Mouse (Mus musculus) stomach, embryonic 14.5 days (tissue): ENCODE measurements around the gene Sik1. TPM values are rescaled to one million over a fixed set of nuclear protein-coding genes. Genes with fewer than 3 reads are reported as not detected.

Experiments used
- ATAC-seq: fragments of 200-750 bp; cut with Nextera tagmentation; 2 replicates; pipeline ENCODE4 v1.8.0; 2017; ENCODE audit warnings: low read depth, moderate TSS enrichment; ENCODE audit not compliant: insufficient number of reproducible peaks, insufficient read depth, low FRiP score
- H3K27ac ChIP-seq: fragments of 300-500 bp; sonication (generic); 2 replicates; pipeline ENCODE4 v1.5.1; 2014; ENCODE audit warnings: mild to moderate bottlenecking, low read length, moderate library complexity, mixed read lengths
- H3K27me3 ChIP-seq: fragments of 300-500 bp; sonication (generic); 2 replicates; pipeline ENCODE4 v1.6.1; 2014; ENCODE audit warnings: low read length, control low read depth, mixed read lengths; ENCODE audit not compliant: control insufficient read depth, insufficient read depth
- H3K36me3 ChIP-seq: fragments of 300-500 bp; sonication (generic); 2 replicates; pipeline ENCODE4 v1.6.1; 2014; ENCODE audit warnings: mild to moderate bottlenecking, control low read depth, low read length, moderate library complexity, mixed read lengths; ENCODE audit not compliant: control insufficient read depth, insufficient read depth
- H3K4me1 ChIP-seq: fragments of 300-500 bp; sonication (generic); 2 replicates; pipeline ENCODE4 v1.6.1; 2014; ENCODE audit warnings: low read length, control low read depth, mixed read lengths; ENCODE audit not compliant: control insufficient read depth, insufficient read depth
- H3K4me2 ChIP-seq: fragments of 300-500 bp; sonication (generic); replicated peaks from 2 replicates; pipeline ENCODE4 v1.6.1; 2014; ENCODE audit warnings: low read depth, low read length, control low read depth
- H3K4me3 ChIP-seq: fragments of 300-500 bp; sonication (generic); 2 replicates; pipeline ENCODE4 v1.5.1; 2014; ENCODE audit warnings: low read depth, low read length, control low read depth
- H3K9ac ChIP-seq: fragments of 300-500 bp; sonication (generic); replicated peaks from 2 replicates; pipeline ENCODE4 v1.6.1; 2014; ENCODE audit warnings: low read depth, mild to moderate bottlenecking, control low read depth, low read length, moderate library complexity, mixed read lengths
- H3K9me3 ChIP-seq: fragments of 300-500 bp; sonication (generic); 2 replicates; pipeline ENCODE4 v1.6.1; 2016; ENCODE audit warnings: low read depth, low read length, control low read depth; ENCODE audit not compliant: control insufficient read depth
- WGBS: fragments of 180-500 bp; shearing (Covaris S2); extraction: QIAGEN DNeasy Blood & Tissue Kit; methylation state at CpG from one replicate; pipeline ENCODE4 v1.1.7; 2014; 5-methylcytosine and 5-hydroxymethylcytosine counted together
- polyA plus RNA-seq: library from polyadenylated mRNA; unstranded; fragments of >200 nt; fragmentation: Nextera tagmentation; extraction: Ambion mirVana; gene quantifications from 2 replicates; pipeline ENCODE4 v1.2.1, GENCODE M21; 2014

The Sik1 gene
- polyA plus RNA-seq, 1 experiment from 2014 or later: 19.7 TPM

GRCm38 (mm10) chr17:31896751-31897150 lies 41.1 kb upstream of the Sik1 start:
- Histone ChIP-seq H3K27ac (peak overlapping the region; percentile 61; the same call in 1 of the 2 replicates), H3K9me3 (no peaks in the 10 kb centered on the region), H3K9ac (no peak overlapping the region), H3K36me3 (no peaks in the 10 kb centered on the region), H3K4me3 (no peak overlapping the region), H3K4me2 (no peak overlapping the region), H3K27me3 (no peaks in the 10 kb centered on the region), H3K4me1 (peaks cover 31% of the 10 kb centered on the region)
- 65% methylated on average over 3 of the region's 3 CpGs for WGBS
- ATAC-seq: no peak

GRCm38 (mm10) chr17:31896311-31896710 lies 40.7 kb upstream of the Sik1 start:
- no peak for ATAC-seq
- Histone ChIP-seq H3K4me2 (no peak overlapping the region), H3K9me3 (no peaks in the 10 kb centered on the region), H3K27me3 (no peaks in the 10 kb centered on the region), H3K4me1 (peaks cover 31% of the 10 kb centered on the region), H3K4me3 (no peak overlapping the region), H3K9ac (no peak overlapping the region), H3K27ac (no peak overlapping the region), H3K36me3 (no peaks in the 10 kb centered on the region)
- WGBS: 80% methylated on average over 7 of the region's 7 CpGs

- no peak overlapping the region for H3K4me2 ChIP-seq
- 66% methylated on average over 5 of the region's 5 CpGs for WGBS
- H3K4me1 ChIP-seq: peaks cover 55% of the 10 kb centered on the region
- no peak for ATAC-seq
- no peak overlapping the region for H3K9ac ChIP-seq
- H3K4me3 ChIP-seq: no peak overlapping the region
- no peaks in the 10 kb centered on the region for H3K27me3 ChIP-seq
- H3K27ac ChIP-seq: peak overlapping the region; percentile 83; the same call in 1 of the 2 replicates
- no peaks in the 10 kb centered on the region for H3K36me3 ChIP-seq
- H3K9me3 ChIP-seq: no peaks in the 10 kb centered on the region
Observed at GRCm38 (mm10) chr17:31893371-31894060, 37.9 kb upstream of the Sik1 start.

GRCm38 (mm10) chr17:31892750-31893149 lies 37.1 kb upstream of the Sik1 start:
- 0 out of 2 replicates have a peak overlapping the region, but pooled peaks have one; percentile 7 for H3K4me2 ChIP-seq
- ATAC-seq: peak; percentile 80

GRCm38 (mm10) chr17:31891858-31892257 lies 36.3 kb upstream of the Sik1 start:
- Histone ChIP-seq H3K27ac (peak overlapping the region; percentile 83), H3K4me2 (no peak overlapping the region), H3K36me3 (no peaks in the 10 kb centered on the region), H3K4me1 (peaks cover 46% of the 10 kb centered on the region), H3K27me3 (no peaks in the 10 kb centered on the region), H3K4me3 (no peak overlapping the region), H3K9me3 (no peaks in the 10 kb centered on the region), H3K9ac (no peak overlapping the region)
- WGBS: 28% methylated on average over 4 of the region's 4 CpGs
- 0 out of 2 replicates have a peak, but pooled peaks have one; percentile 1 for ATAC-seq

More at GRCm38 (mm10) chr17:31892750-31893149, 37.1 kb upstream of the Sik1 start:
- Histone ChIP-seq H3K9me3 (no peaks in the 10 kb centered on the region), H3K27me3 (no peaks in the 10 kb centered on the region), H3K4me3 (no peak overlapping the region), H3K27ac (peak overlapping the region; percentile 83), H3K36me3 (no peaks in the 10 kb centered on the region), H3K9ac (no peak overlapping the region), H3K4me1 (peaks cover 54% of the 10 kb centered on the region)
- WGBS: 18% methylated on average over 10 of the region's 10 CpGs

GRCm38 (mm10) chr17:31890311-31890951 lies 34.8 kb upstream of the Sik1 start:
- ATAC-seq: 0 out of 2 replicates have a peak, but pooled peaks have one; percentile 19
- H3K27me3 ChIP-seq: no peaks in the 10 kb centered on the region
- peaks cover 46% of the 10 kb centered on the region for H3K4me1 ChIP-seq
- peak overlapping the region; percentile 83 for H3K27ac ChIP-seq
- H3K9ac ChIP-seq: no peak overlapping the region
- no peak overlapping the region for H3K4me2 ChIP-seq
- no peak overlapping the region for H3K4me3 ChIP-seq
- no peaks in the 10 kb centered on the region for H3K9me3 ChIP-seq
- H3K36me3 ChIP-seq: no peaks in the 10 kb centered on the region
- 17% methylated on average over 2 of the region's 2 CpGs for WGBS

- H3K27me3 ChIP-seq: no peaks in the 10 kb centered on the region
- WGBS: 49% methylated on average over 9 of the region's 9 CpGs
- H3K9ac ChIP-seq: no peak overlapping the region
- H3K9me3 ChIP-seq: no peaks in the 10 kb centered on the region
- peak overlapping the region; percentile 83 for H3K27ac ChIP-seq
- H3K4me2 ChIP-seq: no peak overlapping the region
- peaks cover 46% of the 10 kb centered on the region for H3K4me1 ChIP-seq
- no peak; the same call in 1 of the 2 replicates for ATAC-seq
- H3K4me3 ChIP-seq: no peak overlapping the region
- H3K36me3 ChIP-seq: no peaks in the 10 kb centered on the region
Observed at GRCm38 (mm10) chr17:31889446-31890201, 34.0 kb upstream of the Sik1 start.

GRCm38 (mm10) chr17:31888540-31888939 lies 32.9 kb upstream of the Sik1 start:
- H3K27ac ChIP-seq: no peak overlapping the region
- no peak overlapping the region for H3K9ac ChIP-seq
- 44% methylated on average over 6 of the region's 6 CpGs for WGBS
- H3K4me1 ChIP-seq: peaks cover 44% of the 10 kb centered on the region
- H3K4me2 ChIP-seq: no peak overlapping the region
- no peaks in the 10 kb centered on the region for H3K9me3 ChIP-seq
- H3K36me3 ChIP-seq: no peaks in the 10 kb centered on the region
- no peak for ATAC-seq
- no peak overlapping the region for H3K4me3 ChIP-seq
- no peaks in the 10 kb centered on the region for H3K27me3 ChIP-seq
